Mouse (Mus musculus) heart, embryonic 16.5 days (tissue): ENCODE data around the gene Wrnip1. TPM values are rescaled to one million over a fixed set of nuclear protein-coding genes. Genes with fewer than 3 reads are reported as not detected.

Experiments
- ATAC-seq: fragments of 200-750 bp; cut with Nextera tagmentation; replicated peaks from 2 replicates; pipeline ENCODE4 v1.8.0; 2017; ENCODE audit warnings: moderate number of reproducible peaks; ENCODE audit not compliant: insufficient read depth, low FRiP score; ENCODE audit errors: extremely low read depth
- H3K27ac ChIP-seq: fragments of 300-500 bp; sonication (generic); 2 replicates; pipeline ENCODE4 v1.5.1; 2014; ENCODE audit warnings: mild to moderate bottlenecking, low read length, control low read depth, moderate library complexity
- H3K27me3 ChIP-seq: fragments of 300-500 bp; sonication (generic); 2 replicates; pipeline ENCODE4 v1.6.1; 2014; ENCODE audit warnings: low read length, mixed read lengths; ENCODE audit not compliant: control insufficient read depth, insufficient read depth
- H3K36me3 ChIP-seq: fragments of 300-500 bp; sonication (generic); 2 replicates; pipeline ENCODE4 v1.6.1; 2014; ENCODE audit not compliant: control insufficient read depth, insufficient read depth
- H3K4me1 ChIP-seq: fragments of 300-500 bp; sonication (generic); 2 replicates; pipeline ENCODE4 v1.6.1; 2014; ENCODE audit warnings: low read length, mixed read lengths; ENCODE audit not compliant: control insufficient read depth, insufficient read depth
- H3K4me2 ChIP-seq: fragments of 300-500 bp; sonication (generic); 2 replicates; pipeline ENCODE4 v1.6.1; 2014; ENCODE audit warnings: low read depth, mild to moderate bottlenecking, control low read depth, low read length
- H3K4me3 ChIP-seq: fragments of 300-500 bp; sonication (generic); 2 replicates; pipeline ENCODE4 v1.5.1; 2014; ENCODE audit warnings: mild to moderate bottlenecking, control low read depth, low read length
- H3K9ac ChIP-seq: fragments of 300-500 bp; sonication (generic); 2 replicates; pipeline ENCODE4 v1.6.1; 2014; ENCODE audit warnings: low read length, control low read depth
- H3K9me3 ChIP-seq: fragments of 300-500 bp; sonication (generic); replicated peaks from 2 replicates; pipeline ENCODE4 v1.6.1; 2016; ENCODE audit warnings: low read length; ENCODE audit not compliant: control insufficient read depth
- WGBS: fragments of 180-500 bp; shearing (Covaris S2); extraction: QIAGEN DNeasy Blood & Tissue Kit; methylation state at CpG from one replicate; pipeline ENCODE4 v1.1.7; 2014; 5-methylcytosine and 5-hydroxymethylcytosine counted together
- polyA plus RNA-seq: library from polyadenylated mRNA; unstranded; fragments of >200 nt; fragmentation: Nextera tagmentation; extraction: Ambion mirVana; gene quantifications from 2 replicates; pipeline ENCODE4 v1.2.1, GENCODE M21; 2015

Gene Wrnip1
- polyA plus RNA-seq, 1 experiment from 2014 or later: 24.8 TPM

- Histone ChIP-seq H3K36me3 (no peaks in the 10 kb centered on the region), H3K9me3 (no peaks in the 10 kb centered on the region), H3K4me3 (no peak overlapping the region), H3K27ac (no peak overlapping the region), H3K9ac (no peak overlapping the region), H3K4me1 (peaks cover 4% of the 10 kb centered on the region; the same call in 1 of the 2 replicates), H3K4me2 (no peak overlapping the region), H3K27me3 (no peaks in the 10 kb centered on the region)
- no peak for ATAC-seq
- 66% methylated on average over 6 of the region's 6 CpGs for WGBS
These were observed 31.4 kb downstream of the Wrnip1 start for GRCm38 (mm10) chr13:32833237-32833636.

GRCm38 (mm10) chr13:32834513-32834912, 32.7 kb downstream of the Wrnip1 start:
- Histone ChIP-seq H3K36me3 (no peaks in the 10 kb centered on the region), H3K9ac (no peak overlapping the region), H3K4me2 (no peak overlapping the region), H3K4me1 (0 out of 2 replicates have a peak, but pooled peaks cover 4% of the 10 kb centered on the region), H3K4me3 (no peak overlapping the region), H3K9me3 (no peaks in the 10 kb centered on the region), H3K27me3 (no peaks in the 10 kb centered on the region), H3K27ac (no peak overlapping the region)
- no peak for ATAC-seq
- 92% methylated on average over 5 of the region's 5 CpGs for WGBS

- H3K9ac ChIP-seq: no peak overlapping the region
- no peak for ATAC-seq
- H3K4me1 ChIP-seq: no peaks in the 10 kb centered on the region
- H3K36me3 ChIP-seq: no peaks in the 10 kb centered on the region
- no peaks in the 10 kb centered on the region for H3K9me3 ChIP-seq
- H3K4me2 ChIP-seq: no peak overlapping the region
- WGBS: 47% methylated on average over 1 of the region's 1 CpGs
- H3K4me3 ChIP-seq: no peak overlapping the region
- H3K27me3 ChIP-seq: no peaks in the 10 kb centered on the region
- H3K27ac ChIP-seq: no peak overlapping the region
These were observed 37.5 kb downstream of the Wrnip1 start for GRCm38 (mm10) chr13:32839314-32839713.

- H3K4me3 ChIP-seq: no peak overlapping the region
- H3K27me3 ChIP-seq: no peaks in the 10 kb centered on the region
- no peak overlapping the region for H3K9ac ChIP-seq
- H3K36me3 ChIP-seq: no peaks in the 10 kb centered on the region
- 78% methylated on average over 3 of the region's 3 CpGs for WGBS
- ATAC-seq: no peak
- no peaks in the 10 kb centered on the region for H3K9me3 ChIP-seq
- H3K4me1 ChIP-seq: no peaks in the 10 kb centered on the region
- H3K4me2 ChIP-seq: no peak overlapping the region
- no peak overlapping the region for H3K27ac ChIP-seq
These were observed 39.5 kb downstream of the Wrnip1 start for GRCm38 (mm10) chr13:32841349-32841748.

DNA sequence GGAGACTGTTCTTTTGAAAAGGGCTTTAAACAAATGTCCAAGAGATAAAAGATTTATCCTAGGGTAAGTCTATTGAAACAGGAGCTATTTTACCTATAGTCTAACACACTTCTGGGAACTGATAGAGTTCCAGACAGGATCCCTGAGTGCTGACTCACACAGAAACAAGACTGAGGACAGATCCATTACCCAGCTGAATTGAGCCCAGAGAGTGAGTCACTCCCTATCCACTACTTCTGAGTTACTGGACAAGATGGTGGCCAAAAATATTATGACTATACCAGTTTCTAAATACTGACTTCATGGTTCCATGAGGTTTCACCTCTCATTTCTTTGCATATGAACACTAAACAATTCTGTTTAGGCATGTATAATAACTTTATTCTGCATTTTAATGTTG, 44.4 kb downstream of the Wrnip1 start:
- no peak overlapping the region for H3K27ac ChIP-seq
- H3K4me3 ChIP-seq: no peak overlapping the region
- H3K27me3 ChIP-seq: no peaks in the 10 kb centered on the region
- no peak overlapping the region for H3K9ac ChIP-seq
- peaks cover 3% of the 10 kb centered on the region for H3K4me1 ChIP-seq
- H3K36me3 ChIP-seq: no peaks in the 10 kb centered on the region
- H3K4me2 ChIP-seq: no peak overlapping the region
- no peaks in the 10 kb centered on the region for H3K9me3 ChIP-seq
- ATAC-seq: no peak

- Histone ChIP-seq H3K4me1 (peaks cover 5% of the 10 kb centered on the region), H3K4me2 (no peak overlapping the region), H3K9me3 (no peaks in the 10 kb centered on the region), H3K4me3 (no peak overlapping the region), H3K27ac (peak overlapping the region; percentile 5; the same call in 1 of the 2 replicates), H3K9ac (no peak overlapping the region), H3K36me3 (no peaks in the 10 kb centered on the region), H3K27me3 (no peaks in the 10 kb centered on the region)
- ATAC-seq: no peak
- WGBS: 44% methylated on average over 4 of the region's 4 CpGs
These were observed 47.3 kb downstream of the Wrnip1 start for GRCm38 (mm10) chr13:32849092-32849491.

DNA sequence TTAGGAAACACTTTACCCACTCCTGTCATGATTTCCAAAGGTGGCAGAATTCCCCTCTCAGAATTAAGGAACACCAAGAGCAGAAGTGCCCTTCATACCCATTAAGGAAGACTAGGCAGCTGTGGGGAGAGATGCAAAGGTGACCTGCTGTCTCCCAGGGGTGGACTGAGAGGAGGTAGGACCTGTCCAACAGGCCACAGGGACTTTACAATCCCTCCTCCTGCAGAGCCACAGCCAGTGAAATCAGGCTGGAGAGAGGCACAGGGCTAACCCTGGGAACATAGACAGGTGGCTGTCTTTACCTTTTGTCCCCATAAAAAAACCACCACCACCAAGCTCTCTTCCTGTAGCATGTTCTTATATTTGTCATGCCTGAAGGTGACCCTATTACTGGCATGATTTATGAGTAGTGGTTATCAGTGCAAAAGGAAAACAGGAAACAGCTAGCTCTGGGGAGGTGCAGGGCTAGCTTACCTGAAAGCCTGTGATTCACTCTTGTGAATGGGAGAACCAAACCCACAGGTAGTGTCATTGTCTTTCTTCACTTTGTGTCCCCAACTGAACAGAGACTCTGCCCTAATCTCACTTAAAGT, 47.8 kb downstream of the Wrnip1 start:
- Histone ChIP-seq H3K9ac (no peak overlapping the region), H3K27ac (peak overlapping the region; percentile 5; the same call in 1 of the 2 replicates), H3K4me1 (peaks cover 5% of the 10 kb centered on the region), H3K4me3 (no peak overlapping the region), H3K9me3 (no peaks in the 10 kb centered on the region), H3K27me3 (no peaks in the 10 kb centered on the region), H3K36me3 (no peaks in the 10 kb centered on the region), H3K4me2 (no peak overlapping the region)
- ATAC-seq: no peak

DNA sequence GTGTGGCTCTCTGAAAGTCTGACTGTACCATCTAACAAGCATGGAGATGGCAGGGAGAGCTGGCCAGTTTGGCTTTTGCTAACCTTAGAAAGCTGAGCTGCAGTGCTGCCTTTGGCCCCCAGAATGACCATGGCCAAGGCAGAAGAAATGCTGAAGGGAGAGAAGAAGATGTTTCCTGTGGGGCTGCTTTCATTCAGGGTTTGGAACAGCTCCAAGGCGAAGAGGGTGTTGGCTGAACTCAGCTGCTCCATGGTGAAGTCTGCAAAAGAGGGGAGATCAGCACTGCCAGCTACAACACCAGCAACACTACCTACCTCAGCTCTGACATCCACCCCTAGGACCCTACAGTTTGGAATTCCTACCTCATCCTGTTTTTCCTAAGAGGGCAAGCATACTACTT, 48.3 kb downstream of the Wrnip1 start:
- H3K4me2 ChIP-seq: 0 out of 2 replicates have a peak overlapping the region, but pooled peaks have one; percentile 11

GRCm38 (mm10) chr13:32850668-32851404, 49.0 kb downstream of the Wrnip1 start, which contains the start of gene Serpinb1a:
Gene Serpinb1a, minus strand, starts transcription at chr13:32851185.
- Histone ChIP-seq H3K4me2 (peak within 1 kb of the TSS; percentile 11; the same call in 1 of the 2 replicates), H3K27ac (no peak within 1 kb of the TSS), H3K4me1 (peaks cover 5% of the 10 kb centered on the region), H3K9me3 (no peaks in the 10 kb centered on the region), H3K9ac (no peak within 1 kb of the TSS), H3K27me3 (no peaks in the 10 kb centered on the region), H3K36me3 (no peaks in the 10 kb centered on the region), H3K4me3 (0 out of 2 replicates have a peak within 1 kb of the TSS, but pooled peaks have one; percentile 2)
- WGBS: 52% methylated on average over 10 of the region's 10 CpGs
- ATAC-seq: peak; percentile 69; the same call in 1 of the 2 replicates

More for the DNA sequence above, 48.3 kb downstream of the Wrnip1 start:
- Histone ChIP-seq H3K4me3 (no peak overlapping the region), H3K27me3 (no peaks in the 10 kb centered on the region), H3K4me1 (peaks cover 5% of the 10 kb centered on the region), H3K27ac (no peak overlapping the region), H3K9me3 (no peaks in the 10 kb centered on the region), H3K9ac (no peak overlapping the region), H3K36me3 (no peaks in the 10 kb centered on the region)
- ATAC-seq: no peak; the same call in 1 of the 2 replicates
- 50% methylated on average over 1 of the region's 1 CpGs for WGBS
